Mouse (Mus musculus) layer of hippocampus, adult 11-12 months (tissue): ENCODE data around the gene Syvn1.
"Not testable (repeated sequence)": the region's sequence is repeated elsewhere in the genome, so short reads cannot be mapped to it uniquely, and the experiment has no call there.

Source experiments
- DNase-seq: peaks from one replicate; pipeline ENCODE4 v3.0.0; 2022; ENCODE audit warnings: low spot score

The Syvn1 gene

DNA sequence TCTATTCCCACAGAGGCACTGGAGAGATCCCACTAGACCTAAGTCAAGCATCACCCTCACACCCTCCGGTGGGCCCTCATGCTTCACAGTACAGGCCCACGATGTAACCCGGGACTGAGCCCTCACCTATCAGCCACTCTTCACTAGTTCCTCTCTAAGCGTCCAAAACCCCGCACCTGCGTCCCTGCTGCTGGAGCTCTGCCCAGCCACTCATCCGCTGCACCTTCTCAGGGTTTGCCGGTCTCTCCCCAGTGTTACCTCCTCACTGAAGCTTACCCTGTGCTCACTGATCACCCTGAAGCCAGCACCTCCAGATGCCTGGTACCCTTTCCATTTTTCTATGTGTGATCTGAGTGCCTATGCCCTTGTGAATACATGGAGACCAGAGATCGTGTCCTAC lies 4.1 kb upstream of the Syvn1 start:
- DNase-seq: no peak

DNA sequence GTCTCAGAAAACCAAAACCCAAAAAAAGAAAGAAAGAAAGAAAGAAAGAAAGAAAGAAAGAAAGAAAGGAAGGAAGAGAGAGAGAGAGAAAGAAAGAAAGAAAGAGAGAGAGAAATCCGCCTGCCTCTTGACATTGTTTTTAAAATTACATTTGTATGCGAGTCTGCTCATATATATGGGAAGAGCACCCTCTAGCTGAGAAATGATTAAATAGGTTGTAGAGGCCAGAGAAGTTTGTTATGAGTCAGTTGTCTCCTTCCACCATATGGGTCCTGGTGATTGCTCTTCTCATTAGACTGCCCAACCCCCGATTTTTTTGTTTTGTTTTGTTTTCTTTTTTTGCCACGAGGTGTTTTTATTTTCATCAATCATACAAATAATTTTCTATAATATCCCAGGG lies 2.3 kb upstream of the Syvn1 start:
- DNase-seq: not testable (repeated sequence)

DNA sequence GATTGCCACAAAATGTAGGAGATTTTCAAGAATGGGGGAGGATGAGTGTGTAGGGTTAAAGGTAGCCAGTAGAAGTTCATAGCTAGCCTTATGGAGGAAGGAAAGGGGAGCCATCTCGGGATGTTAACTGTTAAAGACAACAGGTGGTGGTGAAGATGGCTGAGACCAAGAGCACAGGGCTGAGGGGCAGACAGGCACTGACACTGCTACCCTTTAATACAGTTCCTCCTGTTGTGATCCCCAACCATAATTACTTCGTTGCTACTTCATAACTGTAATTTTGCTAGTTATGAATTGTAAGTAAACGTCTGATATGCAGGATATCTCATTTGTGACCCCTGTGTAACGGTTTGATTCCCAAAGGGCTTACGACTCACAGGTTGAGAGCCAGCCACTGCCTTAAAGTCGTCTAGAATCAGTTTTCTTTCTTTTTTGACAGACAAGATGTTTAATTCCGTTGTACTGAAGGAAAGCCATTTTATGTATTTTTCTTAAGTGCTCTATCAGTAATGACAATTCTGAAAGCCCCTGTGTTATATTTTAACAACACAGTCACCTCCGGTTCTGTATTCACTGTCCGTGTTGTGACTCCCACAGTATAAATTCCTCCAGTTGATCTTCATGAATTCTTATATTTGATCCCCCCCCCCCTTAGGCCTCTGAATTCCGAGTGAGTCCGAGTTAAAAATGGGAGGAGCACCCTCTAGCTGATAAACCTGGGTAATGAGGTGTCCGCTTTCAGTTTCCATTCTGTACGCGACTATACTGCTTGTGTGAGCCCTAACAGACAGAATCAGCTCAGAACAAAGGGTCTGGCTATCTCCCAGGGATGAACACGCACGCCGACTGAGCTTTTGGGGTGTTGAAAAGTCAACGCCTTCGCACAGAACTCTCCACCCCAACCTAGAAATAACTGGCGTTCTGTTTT lies 746 bp upstream of the Syvn1 start:
- no peak for DNase-seq

DNA sequence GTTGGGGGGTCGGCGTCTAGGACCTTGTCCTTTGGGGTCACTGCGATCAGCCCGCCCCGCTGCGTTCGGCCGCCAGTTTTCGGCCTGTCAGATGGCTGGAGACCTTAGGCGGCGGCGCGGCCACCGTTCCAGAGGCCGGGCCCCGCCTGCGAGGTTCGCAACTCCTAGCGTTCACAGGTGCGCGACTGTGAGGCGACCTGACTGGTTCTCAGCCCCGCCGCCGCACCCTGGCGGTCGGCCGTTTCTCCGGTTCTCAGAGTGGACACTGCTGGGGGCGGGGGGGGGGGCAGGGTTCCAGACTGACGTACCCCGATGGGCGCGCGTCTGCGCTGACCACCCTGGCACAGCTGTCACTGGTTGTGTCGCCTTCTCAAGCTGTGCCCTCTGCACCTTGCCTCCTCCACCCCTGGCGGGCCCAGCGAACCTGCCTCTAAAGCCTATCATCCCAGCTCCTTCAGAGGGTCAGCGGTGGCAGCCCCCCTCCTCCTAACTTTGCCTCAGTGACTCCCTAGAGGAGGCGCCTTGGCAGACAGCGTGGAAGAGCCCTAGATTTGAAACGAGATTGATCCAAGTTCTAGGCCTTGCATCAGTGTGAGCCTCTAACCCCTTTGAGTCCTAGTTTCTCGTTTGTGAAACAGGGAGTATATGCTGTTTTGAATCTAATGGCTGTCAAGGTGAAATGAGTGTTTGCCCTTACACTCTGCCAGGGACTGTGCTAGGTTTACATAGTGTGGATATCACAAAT lies 950 bp downstream of the Syvn1 start:
- DNase-seq: no peak

DNA sequence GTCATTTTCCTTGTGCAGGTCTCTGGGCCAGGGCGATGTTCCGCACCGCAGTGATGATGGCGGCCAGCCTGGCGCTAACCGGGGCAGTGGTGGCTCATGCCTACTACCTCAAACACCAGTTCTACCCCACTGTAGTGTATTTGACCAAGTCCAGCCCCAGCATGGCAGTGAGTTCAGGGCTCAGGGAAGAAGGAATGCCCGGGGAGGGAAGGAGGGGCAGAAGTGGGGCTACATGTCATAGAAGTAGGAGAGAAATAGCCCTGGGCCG lies 1.5 kb downstream of the Syvn1 start:
- DNase-seq: no peak

DNA sequence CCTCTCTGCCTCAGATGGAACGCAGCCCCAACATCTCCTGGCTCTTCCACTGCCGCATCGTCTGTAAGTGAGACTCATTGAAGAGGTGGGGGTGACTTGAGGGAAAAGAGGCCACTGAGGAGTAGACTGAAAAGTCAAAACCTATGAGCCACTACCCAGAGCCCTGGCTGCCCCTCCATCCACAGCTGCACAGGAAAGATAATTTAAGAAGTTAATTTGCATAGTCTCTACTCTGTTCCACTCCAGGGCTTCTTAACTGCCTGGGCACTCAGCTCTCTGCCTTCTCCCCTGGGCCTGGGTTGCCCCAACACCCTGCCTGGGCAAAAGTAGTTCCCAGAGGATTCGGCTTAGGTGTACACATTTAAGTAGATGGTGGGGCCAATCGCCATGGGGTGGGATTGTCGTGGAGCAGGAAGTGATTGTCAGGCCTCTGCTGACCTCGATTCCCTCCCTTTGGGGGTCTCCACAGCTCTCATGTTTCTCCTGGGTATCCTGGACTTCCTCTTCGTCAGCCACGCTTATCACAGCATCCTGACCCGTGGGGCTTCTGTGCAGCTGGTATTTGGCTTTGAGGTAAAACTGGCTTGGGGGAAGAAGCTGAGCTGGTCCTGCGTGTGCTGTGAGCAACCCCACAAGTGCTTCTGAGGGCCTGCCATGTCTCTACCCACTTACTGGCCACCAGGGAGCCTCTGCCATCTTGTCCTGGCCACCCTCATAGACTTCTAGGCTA lies 2.5 kb downstream of the Syvn1 start:
- no peak for DNase-seq

DNA sequence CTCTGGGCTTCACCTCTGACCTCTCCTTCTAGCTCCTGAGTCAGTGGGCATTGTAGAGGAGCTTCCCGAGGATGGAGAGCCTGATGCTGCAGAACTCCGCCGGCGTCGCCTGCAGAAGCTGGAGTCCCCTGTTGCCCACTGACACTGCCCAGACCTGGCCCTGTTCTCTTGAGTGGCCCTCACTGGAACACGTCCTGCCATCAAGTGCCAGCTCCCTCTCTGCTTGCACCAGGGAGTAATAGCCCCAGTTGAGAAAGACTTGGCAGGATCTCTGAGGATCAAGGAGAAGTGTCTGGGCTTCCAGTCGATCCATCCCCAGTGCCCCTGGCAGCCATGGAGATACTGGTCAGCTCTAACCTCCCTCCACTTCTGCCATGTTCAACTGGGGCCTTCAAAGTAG lies 6.1 kb downstream of the Syvn1 start:
- DNase-seq: no peak

DNA sequence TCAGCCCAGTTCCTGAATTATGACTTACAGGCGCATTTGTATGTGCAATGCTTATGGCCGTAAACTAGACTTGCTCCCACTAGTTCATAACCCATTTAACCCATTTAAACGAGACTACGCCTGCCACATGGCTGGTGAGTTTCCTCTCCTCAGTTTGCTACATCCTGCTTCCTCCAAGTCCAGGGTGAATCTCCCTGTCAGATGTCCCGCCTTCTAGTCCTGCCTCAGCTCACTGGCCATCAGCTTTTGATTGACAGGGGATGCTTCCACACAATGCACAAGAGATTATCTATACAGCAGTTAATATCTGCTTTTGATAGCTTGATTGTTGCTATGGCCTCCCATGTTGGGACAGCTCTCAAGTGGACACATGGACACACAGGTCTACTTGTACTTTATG lies 7.9 kb downstream of the Syvn1 start:
- no peak for DNase-seq

DNA sequence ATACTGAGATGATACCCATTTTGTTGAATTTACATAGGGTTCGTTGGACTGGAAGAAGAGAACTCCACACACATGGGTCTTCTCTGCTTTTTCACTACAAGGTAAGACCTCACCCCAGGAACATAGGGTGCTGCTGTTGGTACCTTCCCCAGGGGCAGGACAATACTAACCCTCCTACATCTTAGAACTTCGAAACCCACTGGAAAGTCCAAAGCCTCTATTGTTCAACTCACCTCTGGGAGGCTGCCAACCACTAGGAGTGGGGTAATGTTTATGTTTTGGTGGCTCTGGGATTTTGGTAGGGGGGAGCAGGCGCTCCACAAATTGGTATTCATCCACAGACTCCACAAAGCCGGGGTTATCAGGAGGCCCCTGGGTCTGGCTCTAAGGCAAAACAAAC lies 10.3 kb downstream of the Syvn1 start:
- DNase-seq: no peak

DNA sequence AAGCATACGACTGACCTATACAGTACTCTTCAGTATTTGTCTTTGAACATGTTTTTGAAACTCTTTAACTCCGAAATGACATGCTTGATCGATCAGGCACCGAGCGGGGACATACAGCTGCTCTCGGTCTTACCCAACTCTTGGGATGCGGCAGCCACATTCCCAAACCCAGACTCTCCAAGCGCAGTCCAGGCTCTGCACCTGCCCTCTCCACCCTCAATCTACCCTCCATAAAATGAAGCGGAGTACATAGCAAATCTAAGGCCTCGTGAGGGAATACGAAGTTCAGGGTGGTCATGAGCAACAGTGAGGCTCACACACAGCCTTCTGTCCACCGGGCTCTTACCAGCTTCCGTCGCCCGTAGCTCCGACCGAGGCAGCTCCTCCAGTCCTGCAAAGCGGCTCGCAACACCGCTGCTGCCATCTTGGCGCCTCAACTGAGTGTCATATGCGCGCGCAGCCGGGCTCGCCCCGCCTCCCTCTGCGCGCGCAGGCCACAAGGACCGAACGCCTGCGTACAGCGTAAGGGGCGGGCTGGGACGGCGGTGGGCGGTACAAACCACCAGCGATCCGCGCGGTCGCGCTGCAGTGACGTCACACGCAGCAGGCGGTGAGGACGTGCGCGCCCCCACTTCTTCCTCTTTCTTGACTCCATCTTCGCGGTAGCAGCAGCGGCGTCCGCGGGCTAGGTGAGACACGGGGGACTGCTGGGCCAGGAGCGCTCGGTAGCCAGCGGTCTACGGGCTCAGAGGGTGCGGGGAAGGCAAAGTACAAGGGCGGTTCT lies 11.1 kb downstream of the Syvn1 start, which contains the start of the genes Mrpl49 and Fau:
TSS of gene Mrpl49 (minus strand) at position 473 of the 784 bp plus-strand sequence.
TSS of gene Fau (plus strand) at position 532 of the 784 bp plus-strand sequence.
- peak; percentile 99 for DNase-seq

DNA sequence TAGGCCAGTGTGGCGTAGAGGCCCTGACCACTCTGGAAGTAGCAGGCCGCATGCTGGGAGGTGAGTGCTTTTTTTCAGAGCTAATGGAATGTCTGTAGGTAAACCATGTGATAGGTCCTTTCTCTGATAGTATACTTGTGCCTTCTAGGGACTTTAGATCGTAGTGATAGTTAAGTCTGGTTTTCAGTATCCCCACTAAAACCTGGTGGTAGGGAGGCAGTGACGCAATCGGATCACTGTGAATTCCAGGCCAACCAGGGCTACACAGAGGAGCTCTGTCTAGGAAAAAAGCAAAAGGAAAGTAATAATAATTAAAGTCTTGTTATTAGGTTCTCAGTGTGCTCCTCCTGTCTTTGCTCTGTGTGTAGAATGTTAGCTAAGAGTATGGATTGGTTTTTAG lies 12.1 kb downstream of the Syvn1 start:
- DNase-seq: no peak

DNA sequence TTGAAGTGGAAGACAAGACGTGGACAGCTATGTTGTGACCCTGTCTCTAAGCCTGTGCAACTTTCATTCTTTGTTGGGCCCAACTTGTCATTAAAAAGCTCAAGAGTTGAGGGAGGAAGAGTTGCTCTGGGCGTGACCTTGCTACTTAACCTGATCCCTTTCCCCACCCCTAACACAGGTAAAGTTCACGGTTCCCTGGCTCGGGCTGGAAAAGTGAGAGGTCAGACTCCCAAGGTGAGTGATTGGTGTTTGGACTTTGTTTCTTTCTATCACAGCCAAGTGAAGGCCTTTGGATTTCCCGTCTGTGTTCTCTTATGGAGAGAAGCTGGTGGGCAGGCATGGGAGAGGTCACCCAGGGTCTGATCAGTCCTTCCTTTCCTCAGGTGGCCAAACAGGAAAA lies 12.6 kb downstream of the Syvn1 start:
- DNase-seq: no peak

DNA sequence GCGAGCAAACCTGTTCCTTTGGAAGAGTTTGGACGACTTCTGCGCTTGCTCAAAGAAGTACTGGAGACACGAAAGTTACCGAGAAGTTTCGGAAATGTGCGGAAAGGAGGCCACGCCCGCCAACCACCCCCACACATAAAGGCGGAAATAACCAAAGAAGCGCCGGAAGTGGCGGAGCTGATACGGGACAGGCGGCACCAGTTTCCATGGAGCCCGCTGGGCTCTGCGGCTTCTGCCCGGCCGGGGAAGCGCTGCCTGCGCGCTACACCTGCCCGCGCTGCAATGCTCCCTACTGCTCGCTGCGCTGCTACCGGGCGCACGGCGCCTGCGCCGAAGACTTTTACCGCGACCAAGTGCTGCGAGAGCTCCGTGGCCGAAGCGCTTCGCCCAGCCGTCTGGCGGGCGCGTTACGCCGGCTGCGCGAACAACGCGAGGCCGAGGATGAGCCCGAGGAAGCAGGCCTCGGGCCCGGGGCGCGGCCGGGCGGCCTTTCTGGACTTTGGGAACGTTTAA lies 14.7 kb downstream of the Syvn1 start, which contains the start of gene Znhit2:
TSS of gene Znhit2 (plus strand) at position 172 of the 513 bp plus-strand sequence.
- peak; percentile 94 for DNase-seq

DNA sequence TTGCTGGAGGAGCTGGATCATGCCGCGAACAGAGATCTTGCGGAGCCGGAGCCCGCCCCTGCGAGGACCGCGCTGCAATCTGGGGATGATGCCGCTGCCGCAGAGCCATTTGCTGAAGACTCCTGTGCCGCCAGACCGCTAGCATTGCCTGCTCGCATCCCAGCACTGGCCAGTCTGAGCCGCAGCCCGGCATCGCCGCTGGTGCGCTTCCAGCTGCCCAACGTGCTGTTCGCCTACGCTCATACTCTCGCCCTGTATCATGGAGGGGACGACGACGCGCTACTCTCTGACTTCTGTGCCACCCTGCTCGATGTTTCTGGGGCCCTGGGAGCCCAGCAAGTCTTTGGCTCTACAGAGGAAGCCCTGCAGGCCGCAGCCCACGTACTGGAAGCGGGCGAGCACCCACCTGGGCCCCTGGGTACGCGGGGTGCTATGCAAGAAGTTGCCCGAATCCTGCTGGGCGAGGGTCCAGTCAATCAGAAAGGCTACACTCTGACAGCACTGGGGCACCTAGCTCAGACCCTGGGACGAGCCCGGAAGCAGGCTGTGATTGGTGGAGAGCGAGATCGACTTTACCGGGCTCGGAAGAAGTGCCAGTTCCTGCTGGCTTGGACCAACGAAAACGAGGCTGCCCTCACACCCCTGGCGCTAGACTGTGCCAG lies 15.4 kb downstream of the Syvn1 start:
- no peak for DNase-seq

DNA sequence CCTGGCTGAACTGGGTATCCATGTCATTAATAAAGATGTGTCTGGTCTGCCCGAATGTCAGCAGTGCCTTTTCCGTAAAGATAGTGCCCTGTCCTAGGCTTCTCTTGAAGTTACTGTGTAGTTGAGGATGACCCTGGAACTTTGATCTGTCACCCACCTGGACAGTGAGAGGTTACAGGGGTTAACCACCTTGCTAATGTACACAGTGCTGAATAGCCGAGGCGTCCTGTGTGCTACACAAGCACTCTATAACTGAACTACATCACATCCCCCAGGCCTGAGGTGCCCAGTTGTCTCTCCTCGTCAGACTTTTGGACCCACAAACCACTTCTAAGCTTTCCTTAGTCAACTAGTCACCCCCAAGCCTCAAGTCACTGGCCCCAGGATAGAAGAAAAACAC lies 16.0 kb downstream of the Syvn1 start:
- no peak for DNase-seq

DNA sequence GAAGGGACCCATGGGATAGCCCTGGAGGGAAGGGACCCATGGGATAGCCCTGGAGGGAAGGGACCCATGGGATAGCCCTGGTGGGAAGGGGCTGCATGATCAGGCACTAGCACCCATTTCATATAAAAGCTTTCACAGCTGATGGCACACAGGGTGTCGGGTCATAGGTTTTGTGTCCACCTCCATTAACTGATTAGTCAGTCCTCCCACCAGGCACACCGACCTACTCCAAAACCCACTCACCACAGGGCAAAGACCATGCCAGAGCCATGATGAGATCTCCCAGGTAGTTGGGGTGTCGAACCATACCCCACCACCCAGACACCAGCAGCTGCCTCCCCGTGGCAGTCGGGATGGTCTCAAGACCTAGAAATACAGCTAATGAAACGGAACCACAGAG lies 16.7 kb downstream of the Syvn1 start:
- no peak for DNase-seq

DNA sequence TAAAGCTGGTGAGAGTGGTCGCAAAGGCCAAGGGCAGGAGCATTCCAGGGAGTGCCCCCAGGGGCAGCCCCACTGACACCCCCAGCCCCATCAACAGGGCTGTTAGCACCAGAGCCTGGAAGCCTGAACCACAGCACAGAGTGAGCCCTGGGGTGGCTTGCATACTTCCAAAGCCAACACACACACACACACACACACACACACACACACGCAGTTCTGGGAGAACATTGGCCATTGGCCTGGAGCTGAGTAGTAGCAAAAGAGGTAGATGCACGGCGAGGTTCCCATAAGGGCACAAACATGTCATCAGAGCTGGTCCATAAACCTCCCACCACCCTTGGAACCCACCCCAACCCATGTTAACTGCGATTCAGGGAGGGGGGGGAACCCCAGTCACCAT lies 20.2 kb downstream of the Syvn1 start:
- DNase-seq: no peak

DNA sequence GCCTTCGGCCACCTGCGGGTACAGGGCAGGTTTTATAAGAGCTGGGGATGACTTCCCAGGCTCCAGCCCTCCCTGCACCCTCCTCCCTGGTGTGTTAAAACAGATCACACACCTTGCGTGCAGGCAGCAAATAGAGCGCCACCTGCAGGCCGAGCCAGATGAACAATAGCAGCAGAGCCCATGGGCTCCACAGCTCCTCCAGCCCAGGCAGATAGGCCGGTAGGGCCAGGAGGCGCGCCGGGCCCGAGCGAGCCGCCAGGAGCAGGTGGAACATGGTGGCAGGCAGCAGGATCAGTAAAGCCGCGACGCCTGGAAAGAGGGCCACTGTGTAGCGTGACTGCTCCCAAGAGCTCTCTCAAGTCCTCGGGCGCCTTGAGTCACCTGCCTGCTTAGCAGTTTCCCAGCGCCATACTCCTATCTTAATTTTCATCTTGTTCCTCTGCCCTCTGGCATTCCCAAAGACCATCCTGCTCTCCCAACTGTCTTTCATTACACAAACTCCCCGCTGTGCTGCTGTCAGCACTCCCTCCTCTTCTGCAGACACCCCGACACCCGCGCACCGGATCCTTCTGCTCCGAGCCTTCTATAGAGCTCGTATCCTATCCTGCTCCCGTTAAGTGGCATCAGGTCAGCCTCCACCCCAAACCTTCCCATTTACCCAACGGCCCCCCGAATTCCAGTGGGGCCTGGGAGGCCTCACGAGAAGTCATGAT lies 20.8 kb downstream of the Syvn1 start:
- peak; percentile 83 for DNase-seq

DNA sequence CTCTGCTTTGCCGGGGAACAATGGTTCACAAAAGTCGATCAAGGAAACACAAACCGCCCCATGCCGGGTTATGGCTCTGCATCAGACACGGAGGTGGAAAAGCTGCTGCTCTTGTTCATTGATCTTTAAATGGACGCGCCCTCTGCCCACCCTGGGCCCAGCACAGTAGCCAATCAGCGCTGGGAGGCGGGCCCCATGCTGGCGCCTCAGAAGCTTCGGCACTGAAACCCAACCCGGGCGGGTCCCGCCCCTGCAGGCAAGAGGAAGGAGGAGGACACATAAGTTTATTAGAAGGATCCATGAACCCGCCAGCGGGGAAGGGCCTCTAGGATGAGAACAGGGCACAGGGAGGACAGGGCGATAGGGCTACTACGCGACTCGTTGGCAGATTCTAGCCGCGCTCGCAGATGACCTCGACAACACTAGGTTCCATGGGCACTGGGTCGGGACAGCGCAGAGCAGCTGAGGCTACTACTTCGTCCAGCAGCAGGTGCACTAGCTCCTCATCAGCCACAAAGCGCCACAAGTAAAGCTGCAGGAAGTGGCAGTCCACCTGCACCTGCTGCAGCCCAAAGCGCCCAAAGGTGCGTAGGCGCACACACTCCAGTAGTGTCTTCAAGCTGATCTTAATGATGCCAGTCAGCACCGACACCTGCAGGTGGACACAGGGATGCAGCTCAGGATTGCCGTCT lies 21.5 kb downstream of the Syvn1 start, which contains the start of gene Tm7sf2:
TSS of gene Tm7sf2 (minus strand) at position 650 of the 692 bp plus-strand sequence.
- DNase-seq: peak; percentile 87

DNA sequence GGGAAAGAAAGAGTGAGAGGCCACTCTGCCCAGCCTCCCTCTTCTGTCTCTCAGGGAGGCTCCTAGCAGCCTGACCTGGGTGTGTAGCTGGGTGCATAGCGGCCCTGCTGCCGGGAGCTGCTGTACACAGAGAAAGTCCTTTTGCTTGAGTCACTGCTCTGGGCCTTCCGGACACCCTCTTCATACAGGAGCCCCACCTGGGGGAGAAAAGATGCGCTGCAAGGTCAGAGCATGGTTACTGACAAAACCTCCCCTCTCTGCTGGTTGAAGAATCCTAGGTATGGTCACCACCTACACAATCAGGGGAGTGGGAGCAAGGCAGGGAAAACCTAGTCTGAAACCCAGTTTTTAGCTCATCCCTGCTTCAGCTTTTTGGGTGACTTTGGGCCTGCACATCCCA lies 22.6 kb downstream of the Syvn1 start:
- DNase-seq: no peak
